Mouse (Mus musculus) frontal cortex, adult 2 months (tissue): ENCODE results near the gene Zfp36l2. TPM values are rescaled to one million over a fixed set of nuclear protein-coding genes. Genes with fewer than 3 reads are reported as not detected.
"Not testable (repeated sequence)": the region's sequence is repeated elsewhere in the genome, so short reads cannot be mapped to it uniquely, and the experiment has no call there.

Experiments
- DNase-seq, 2 experiments: peaks; one replicate each; pipeline ENCODE4 v3.0.0; 2022; ENCODE audit warnings: low spot score in 1 of 2; ENCODE audit errors: extremely low spot score in 1 of 2
- polyA plus RNA-seq: library from polyadenylated mRNA; depleted of rRNA; stranded (reverse); fragments of >200 nt; gene quantifications from 2 replicates; pipeline ENCODE4 v1.2.3, GENCODE M21; 2012; rRNA removed

Gene Zfp36l2
- 21.4 and 24.3 TPM in 2 replicates for polyA plus RNA-seq

GRCm38 (mm10) chr17:84187727-84188373 is at the start of gene Zfp36l2:
Zfp36l2 (minus strand) TSS chr17:84187947.
- peak; percentile 59 to 81 for DNase-seq

DNA sequence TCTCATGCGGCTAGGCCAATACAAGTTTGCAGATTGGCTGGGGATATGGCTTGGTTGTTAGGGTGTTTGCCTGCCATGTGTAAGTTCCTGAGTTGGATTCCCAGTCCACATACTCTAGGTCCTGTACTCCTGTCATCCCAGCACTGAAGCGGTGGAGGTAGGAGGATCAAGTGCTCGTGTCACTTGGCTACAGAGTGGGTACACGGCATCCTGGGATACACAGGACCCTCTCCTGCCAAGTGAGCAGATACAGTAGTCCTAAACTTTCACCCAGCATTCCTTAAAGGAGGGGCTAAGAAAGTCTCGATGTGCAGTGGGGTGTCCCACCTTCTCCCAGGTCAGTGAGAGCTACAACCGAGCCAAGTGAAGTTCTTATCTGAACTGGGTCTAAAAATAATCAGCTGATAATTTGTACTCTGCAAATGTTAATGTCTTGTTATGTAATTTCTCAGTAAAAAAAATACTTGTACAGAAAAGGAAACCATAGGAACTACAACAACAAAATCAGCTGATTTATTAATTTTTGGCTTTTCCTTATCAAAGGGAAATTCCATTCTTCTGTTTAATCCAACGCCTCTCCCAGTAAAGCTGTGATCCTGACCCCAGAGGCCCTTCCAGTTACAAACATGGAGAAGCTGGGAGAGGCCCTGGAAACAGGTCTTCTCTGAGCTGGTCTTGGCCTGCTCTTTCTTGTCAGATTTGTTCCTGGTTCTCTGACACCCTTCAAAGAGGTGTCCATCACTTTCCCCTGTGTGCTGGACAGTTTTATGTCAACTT is 49.2 kb upstream of the Zfp36l2 start:
- DNase-seq, result no peak

- no peak for DNase-seq
These were observed 47.7 kb upstream of the Zfp36l2 start for GRCm38 (mm10) chr17:84235399-84235928.

DNA sequence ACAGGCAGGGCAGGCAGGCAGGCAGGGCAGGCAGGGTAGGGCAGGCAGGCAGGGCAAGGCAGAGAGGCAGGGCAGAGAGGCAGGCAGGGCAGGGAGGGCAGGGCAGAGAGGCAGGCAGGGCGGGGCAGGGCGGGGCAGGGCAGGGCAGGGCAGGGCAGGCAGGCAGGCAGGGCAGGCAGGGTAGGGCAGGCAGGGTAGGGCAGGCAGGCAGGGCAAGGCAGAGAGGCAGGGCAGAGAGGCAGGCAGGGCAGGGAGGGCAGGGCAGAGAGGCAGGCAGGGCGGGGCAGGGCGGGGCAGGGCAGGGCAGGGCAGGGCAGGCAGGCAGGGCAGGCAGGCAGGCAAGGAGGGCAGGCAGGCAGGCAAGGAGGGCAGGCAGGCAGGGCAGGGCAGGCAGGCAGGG is 47.0 kb upstream of the Zfp36l2 start:
- DNase-seq, result not testable (repeated sequence)

GRCm38 (mm10) chr17:84233758-84234157 is 46.0 kb upstream of the Zfp36l2 start:
- DNase-seq, result no peak

- DNase-seq, result no peak
These were observed 43.6 kb upstream of the Zfp36l2 start for GRCm38 (mm10) chr17:84231361-84231760.

GRCm38 (mm10) chr17:84228223-84228622 is 40.5 kb upstream of the Zfp36l2 start:
- DNase-seq, result no peak

GRCm38 (mm10) chr17:84226681-84227080 is 38.9 kb upstream of the Zfp36l2 start:
- DNase-seq, result no peak

- no peak for DNase-seq
These were observed 38.5 kb upstream of the Zfp36l2 start for GRCm38 (mm10) chr17:84226231-84226630.

DNA sequence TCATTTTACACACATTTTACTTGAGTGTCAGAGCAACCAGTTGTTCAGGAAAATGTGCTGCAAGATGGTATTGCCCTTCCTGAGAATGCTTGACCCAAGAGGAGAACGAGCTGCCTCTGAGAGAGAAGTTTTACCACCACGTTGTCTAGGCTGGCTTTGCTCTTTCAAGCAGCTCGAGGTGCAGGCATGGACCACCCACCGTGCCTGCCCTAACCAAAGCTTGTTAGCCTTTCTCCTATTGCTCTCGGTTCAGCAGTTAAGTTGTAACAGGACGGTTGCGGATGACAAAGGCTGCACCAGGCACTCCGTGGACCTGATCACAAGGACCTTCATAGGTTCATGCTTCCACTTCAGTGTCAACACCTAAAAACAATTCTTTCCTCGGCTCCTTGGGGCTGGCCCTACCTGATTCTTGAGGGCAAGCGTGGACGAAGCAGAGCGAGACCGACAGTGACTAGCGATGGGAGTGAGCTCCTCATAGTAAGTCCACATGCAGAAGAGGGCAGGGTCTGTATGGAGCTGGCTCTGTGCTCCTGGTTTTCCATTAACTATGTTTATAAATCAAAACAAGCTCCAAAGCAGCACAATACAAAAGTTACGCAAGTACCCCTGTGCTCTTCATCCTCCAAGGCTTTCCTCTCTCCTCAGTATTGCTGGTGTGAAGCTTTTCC is 36.6 kb upstream of the Zfp36l2 start:
- no peak for DNase-seq

DNA sequence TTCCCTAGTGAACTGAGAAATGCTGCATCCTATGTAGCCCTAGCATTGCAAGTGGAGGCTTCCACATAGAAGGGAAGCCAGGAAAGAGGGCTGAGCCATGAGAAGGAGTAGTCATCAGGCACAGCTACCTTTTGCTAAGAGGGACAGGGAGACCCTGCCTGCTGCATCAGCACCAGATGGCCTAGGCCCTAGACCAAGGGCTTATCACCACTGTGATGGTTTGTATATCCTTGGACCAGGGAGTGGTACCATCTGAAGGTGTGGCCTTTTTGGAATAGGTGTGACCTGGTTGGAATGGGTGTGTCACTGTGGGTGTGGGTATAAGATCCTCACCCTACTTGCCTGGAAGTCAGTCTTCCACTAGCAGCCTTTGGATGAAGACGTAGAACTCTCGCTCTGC is 31.1 kb upstream of the Zfp36l2 start:
- DNase-seq, result not testable (repeated sequence)

GRCm38 (mm10) chr17:84217696-84218095 is 29.9 kb upstream of the Zfp36l2 start:
- DNase-seq, result no peak

DNA sequence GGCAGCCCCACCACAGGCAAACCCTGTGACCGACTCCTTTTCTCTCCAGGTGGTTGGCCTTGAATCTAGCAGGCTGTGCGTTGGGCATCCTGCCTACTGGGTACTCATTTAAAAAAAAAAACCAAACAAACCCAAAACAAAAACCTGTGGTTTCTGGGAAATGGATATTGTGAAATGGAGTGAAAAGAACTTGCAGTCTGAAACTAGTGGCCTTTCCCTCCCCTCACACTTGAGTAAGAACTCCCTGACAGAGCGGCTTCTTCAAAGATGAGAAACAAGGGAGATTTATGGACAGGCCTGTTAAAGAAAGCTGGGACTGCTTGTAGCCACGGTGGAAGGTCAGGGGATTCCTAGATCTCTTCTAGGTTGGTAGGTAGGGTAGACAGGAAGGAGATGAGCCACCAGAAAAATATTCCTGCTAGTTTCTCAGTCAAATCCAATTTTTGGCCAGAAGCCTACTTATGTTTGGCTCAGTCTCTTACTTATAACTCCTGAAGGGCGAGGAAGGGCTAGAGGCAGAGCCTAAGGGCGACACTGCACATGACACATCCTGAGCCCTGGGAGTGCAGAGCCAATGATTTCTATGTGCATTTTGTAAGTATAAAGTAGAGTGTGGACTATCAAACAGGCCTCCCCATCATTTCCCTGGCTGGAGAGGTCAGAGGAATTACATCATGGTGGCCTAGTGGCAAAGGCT is 27.7 kb upstream of the Zfp36l2 start:
- DNase-seq, result no peak

GRCm38 (mm10) chr17:84213464-84213863 is 25.7 kb upstream of the Zfp36l2 start:
- no peak for DNase-seq

GRCm38 (mm10) chr17:84207611-84208010 is 19.9 kb upstream of the Zfp36l2 start:
- no peak for DNase-seq

GRCm38 (mm10) chr17:84206239-84206638 is 18.5 kb upstream of the Zfp36l2 start:
- DNase-seq, result no peak

- no peak for DNase-seq
These were observed 17.2 kb upstream of the Zfp36l2 start for GRCm38 (mm10) chr17:84204962-84205361.

DNA sequence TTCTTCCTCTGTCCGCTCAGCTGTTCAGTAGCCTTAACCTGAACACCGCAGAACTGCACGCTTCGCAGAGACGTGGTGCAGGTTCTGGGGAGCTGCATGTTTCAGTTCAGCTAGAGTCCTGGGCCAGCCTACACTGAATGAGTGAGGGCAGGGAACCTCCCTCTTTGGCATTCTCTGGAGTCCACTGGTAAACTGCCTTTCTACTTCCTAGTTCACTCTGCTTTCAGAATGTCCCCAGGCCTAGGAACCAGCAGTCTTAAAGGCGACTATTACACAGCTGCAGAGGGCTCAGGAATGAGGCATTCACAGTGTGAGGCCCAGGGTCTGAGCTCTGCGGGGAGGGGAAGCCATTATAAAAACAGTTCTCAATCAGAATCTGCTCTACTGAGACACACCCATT is 15.6 kb upstream of the Zfp36l2 start:
- DNase-seq, result no peak

DNA sequence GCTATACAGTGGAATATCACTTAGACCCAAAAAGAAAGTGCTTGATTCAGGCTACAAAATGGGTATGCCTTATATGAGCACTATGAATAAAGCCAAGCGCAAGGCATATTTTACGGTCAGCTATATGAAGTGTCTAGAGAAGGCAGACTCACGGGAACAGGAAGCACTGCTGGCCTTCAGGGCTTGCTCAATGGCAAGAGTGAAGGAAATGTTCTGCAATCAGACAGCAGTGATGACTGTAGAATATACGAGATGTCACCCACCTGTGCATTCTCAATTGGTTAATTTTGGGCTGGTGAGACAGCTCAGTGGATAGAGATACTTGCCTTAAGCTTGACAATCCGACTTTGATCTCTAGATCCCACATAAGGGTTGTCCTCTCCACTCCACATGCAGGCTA is 13.4 kb upstream of the Zfp36l2 start:
- DNase-seq, result no peak

- DNase-seq, result no peak
These were observed 10.2 kb upstream of the Zfp36l2 start for GRCm38 (mm10) chr17:84197912-84198344.

DNA sequence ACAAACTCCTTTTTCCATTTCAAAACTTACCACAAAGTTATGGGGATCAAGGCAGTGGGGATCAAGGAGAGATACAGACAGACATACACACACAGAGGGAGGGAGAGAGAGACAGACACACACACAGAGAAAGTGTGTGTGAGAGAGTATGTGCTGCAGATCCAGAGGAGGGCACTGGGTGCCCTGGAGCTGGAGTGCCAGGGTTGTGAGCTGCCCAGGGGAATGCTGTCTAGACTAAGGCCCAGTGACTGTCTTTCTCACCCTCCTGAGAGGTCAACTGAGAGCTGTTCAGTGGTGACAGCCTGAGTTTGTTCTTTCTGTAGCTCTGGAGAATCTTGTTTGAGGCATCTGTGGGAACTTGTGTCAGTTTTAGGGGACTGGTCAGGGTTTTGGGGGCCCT is 8.6 kb upstream of the Zfp36l2 start:
- no peak for DNase-seq
